Mouse (Mus musculus): ENCODE data around the gene 4932438H23Rik.

DNA sequence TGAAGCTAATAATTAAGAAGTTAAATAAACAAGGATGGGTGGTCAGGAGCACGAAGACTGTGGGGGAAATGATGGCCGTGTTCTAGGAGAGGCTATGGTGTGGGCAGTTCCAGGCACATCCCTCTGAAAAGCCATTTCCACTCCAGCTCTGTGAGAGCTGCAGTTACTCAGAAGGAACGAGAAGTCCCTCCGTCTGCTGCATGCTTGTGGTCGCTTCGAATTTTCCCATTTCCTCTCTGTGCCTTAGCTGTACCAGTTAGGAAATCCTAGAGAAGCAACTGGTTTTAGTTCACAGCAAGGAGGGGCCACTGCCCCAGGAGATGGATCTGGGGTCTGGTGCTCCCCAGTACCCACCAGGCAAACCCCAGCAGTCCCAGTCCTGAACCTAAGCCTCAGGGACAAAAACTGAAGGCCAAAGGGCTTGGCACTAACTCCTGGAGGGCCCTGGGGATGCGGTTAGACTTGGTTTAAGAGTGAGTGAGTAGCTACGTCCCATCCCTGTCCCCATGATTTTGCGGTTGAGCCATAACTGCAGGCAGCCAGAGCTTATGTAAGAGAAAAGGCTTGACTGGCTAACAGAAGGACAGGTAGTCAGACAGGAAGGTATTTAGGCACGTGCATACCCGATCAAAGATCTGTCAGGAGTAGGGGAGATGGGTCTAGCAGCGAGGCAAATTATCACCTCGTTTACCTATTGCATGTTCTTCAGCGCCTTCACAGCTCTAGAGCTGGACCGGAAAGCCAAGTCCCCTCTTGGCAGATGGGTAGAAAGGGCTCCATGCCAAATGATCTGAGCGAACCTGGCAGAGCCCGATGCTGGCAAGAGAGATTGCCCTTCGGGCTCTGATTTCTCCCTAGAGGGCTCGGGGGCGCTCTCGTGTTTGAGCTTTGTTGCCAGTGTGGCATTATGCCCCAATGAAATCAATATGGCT, 10.3 kb downstream of the 4932438H23Rik start:
- no peak for TF ChIP-seq CTCF (conservative IDR thresholded peaks at IDR 0.05; ENCODE audit: low read length)
- TF ChIP-seq POU5F1 (IDR thresholded peaks at IDR 0.05; ENCODE audit: borderline replicate concordance, low read length), result no peak
- TF ChIP-seq NANOG (IDR thresholded peaks at IDR 0.05; ENCODE audit: borderline replicate concordance, low read length), result no peak

Data from E14TG2a.4 (cell line).